Mouse (Mus musculus): ENCODE data around the gene Lrrc36. TPM values are rescaled to one million over a fixed set of nuclear protein-coding genes. Genes with fewer than 3 reads are reported as not detected.

Gene Lrrc36
- polyA plus RNA-seq, 1 experiment from 2014 or later = 1.2 TPM

DNA sequence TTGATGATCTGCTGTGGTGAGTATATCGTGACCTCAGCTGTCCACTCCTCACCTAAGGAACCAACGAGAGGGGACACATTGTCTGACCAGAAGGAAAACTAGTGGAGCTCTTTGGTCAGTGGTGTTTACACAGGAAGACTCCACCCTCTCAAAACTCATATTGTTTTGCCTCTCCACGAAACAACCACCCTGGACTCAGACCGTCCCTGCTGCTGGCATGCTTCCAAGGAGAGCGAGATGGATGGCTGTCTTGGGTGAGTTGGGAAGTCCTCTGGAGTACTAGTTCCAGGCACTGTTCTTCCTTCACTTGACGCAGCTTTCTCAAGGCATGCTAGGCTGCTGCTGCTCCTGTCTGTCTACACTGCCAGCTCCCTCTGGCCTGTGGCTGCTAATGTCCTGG lies 24.3 kb upstream of the Lrrc36 start:
- ATAC-seq (replicated peaks; ENCODE audit: low FRiP score) (no peak), DNase-seq (ENCODE audit: low spot score) (no peak)
- H3K4me2 ChIP-seq (ENCODE audit: low read depth, low read length, severe bottlenecking) = no peak overlapping the region
- H3K4me1 ChIP-seq (replicated peaks; ENCODE audit: control insufficient read depth, insufficient read depth, low read length) = no peaks in the 10 kb centered on the region
- WGBS = 90% methylated on average over 6 of the region's 6 CpGs
- no peaks in the 10 kb centered on the region for H3K27me3 ChIP-seq (ENCODE audit: control insufficient read depth, insufficient read depth, low read length)
- H3K36me3 ChIP-seq (ENCODE audit: control insufficient read depth, insufficient read depth, low read length) = no peaks in the 10 kb centered on the region
- H3K9me3 ChIP-seq (ENCODE audit: control insufficient read depth, low read length) = no peaks in the 10 kb centered on the region
- no peak overlapping the region for H3K4me3 ChIP-seq (ENCODE audit: low read depth, low read length)
- no peak overlapping the region for H3K27ac ChIP-seq (ENCODE audit: low read depth, low read length)
- H3K9ac ChIP-seq (ENCODE audit: low read length) = no peak overlapping the region

- no peak for DNase-seq (ENCODE audit: low spot score)
- 90% methylated on average over 12 of the region's 12 CpGs for WGBS
- Histone ChIP-seq H3K9ac (ENCODE audit: low read length) (no peak overlapping the region), H3K9me3 (ENCODE audit: control insufficient read depth, low read length) (no peaks in the 10 kb centered on the region), H3K27me3 (ENCODE audit: control insufficient read depth, insufficient read depth, low read length) (no peaks in the 10 kb centered on the region), H3K36me3 (ENCODE audit: control insufficient read depth, insufficient read depth, low read length) (no peaks in the 10 kb centered on the region), H3K4me1 (replicated peaks; ENCODE audit: control insufficient read depth, insufficient read depth, low read length) (no peaks in the 10 kb centered on the region), H3K4me3 (ENCODE audit: low read depth, low read length) (no peak overlapping the region), H3K4me2 (ENCODE audit: low read depth, low read length, severe bottlenecking) (no peak overlapping the region), H3K27ac (ENCODE audit: low read depth, low read length) (no peak overlapping the region)
- ATAC-seq (replicated peaks; ENCODE audit: low FRiP score) = no peak
Observed at GRCm38 (mm10) chr8:105393089-105393787, 20.1 kb upstream of the Lrrc36 start.

DNA sequence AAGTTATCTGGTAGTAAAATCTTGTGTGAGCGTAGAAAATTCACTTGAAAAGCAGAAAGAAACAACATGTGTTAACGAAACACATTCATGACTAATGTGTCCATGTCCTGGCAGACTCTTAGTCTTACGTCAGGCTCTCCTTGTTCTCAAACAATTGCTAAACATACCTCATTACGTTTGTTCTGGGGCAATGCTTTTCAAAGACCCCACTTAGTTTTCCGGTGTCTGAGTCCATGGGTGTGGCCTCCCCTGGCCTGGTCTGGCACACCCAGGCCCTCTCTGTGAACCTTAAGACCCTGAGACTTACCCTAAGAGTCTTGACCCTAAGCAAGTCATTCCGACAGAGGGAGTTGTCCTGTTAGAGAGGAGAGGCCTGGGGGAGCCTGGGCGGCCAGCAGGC lies 19.5 kb upstream of the Lrrc36 start:
- Histone ChIP-seq H3K4me1 (replicated peaks; ENCODE audit: control insufficient read depth, insufficient read depth, low read length) (no peaks in the 10 kb centered on the region), H3K27ac (ENCODE audit: low read depth, low read length) (no peak overlapping the region), H3K4me3 (ENCODE audit: low read depth, low read length) (no peak overlapping the region), H3K36me3 (ENCODE audit: control insufficient read depth, insufficient read depth, low read length) (no peaks in the 10 kb centered on the region), H3K9ac (ENCODE audit: low read length) (no peak overlapping the region), H3K9me3 (ENCODE audit: control insufficient read depth, low read length) (no peaks in the 10 kb centered on the region), H3K4me2 (ENCODE audit: low read depth, low read length, severe bottlenecking) (no peak overlapping the region), H3K27me3 (ENCODE audit: control insufficient read depth, insufficient read depth, low read length) (no peaks in the 10 kb centered on the region)
- ATAC-seq (replicated peaks; ENCODE audit: low FRiP score) (no peak), DNase-seq (ENCODE audit: low spot score) (no peak)
- 56% methylated on average over 7 of the region's 7 CpGs for WGBS

DNA sequence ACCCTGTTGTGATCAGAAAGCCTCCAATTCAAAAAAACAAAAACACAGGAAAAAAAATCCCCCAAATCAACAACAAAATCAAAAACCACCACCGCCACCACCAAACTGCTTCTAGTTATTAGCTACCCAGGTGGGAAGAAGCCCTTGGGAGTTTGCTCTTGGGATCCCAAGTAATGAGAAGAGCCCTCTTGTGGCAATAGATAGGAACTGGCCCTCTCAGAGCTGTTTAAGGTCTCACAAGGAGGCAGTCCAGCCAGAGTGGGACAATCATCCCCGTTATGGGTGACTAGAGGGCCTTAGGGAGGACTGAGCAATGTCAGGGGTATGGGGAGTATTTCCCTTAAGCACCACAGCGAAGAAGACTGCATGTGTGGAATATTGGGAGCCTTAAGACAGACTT lies 15.6 kb upstream of the Lrrc36 start:
- 38% methylated on average over 3 of the region's 3 CpGs for WGBS
- DNase-seq (ENCODE audit: low spot score) (no peak), ATAC-seq (replicated peaks; ENCODE audit: low FRiP score) (no peak)
- H3K9ac ChIP-seq (ENCODE audit: low read length) = no peak overlapping the region
- H3K4me2 ChIP-seq (ENCODE audit: low read depth, low read length, severe bottlenecking) = no peak overlapping the region
- no peaks in the 10 kb centered on the region for H3K36me3 ChIP-seq (ENCODE audit: control insufficient read depth, insufficient read depth, low read length)
- no peaks in the 10 kb centered on the region for H3K9me3 ChIP-seq (ENCODE audit: control insufficient read depth, low read length)
- H3K4me1 ChIP-seq (replicated peaks; ENCODE audit: control insufficient read depth, insufficient read depth, low read length) = no peaks in the 10 kb centered on the region
- no peaks in the 10 kb centered on the region for H3K27me3 ChIP-seq (ENCODE audit: control insufficient read depth, insufficient read depth, low read length)
- no peak overlapping the region for H3K27ac ChIP-seq (ENCODE audit: low read depth, low read length)
- no peak overlapping the region for H3K4me3 ChIP-seq (ENCODE audit: low read depth, low read length)

DNA sequence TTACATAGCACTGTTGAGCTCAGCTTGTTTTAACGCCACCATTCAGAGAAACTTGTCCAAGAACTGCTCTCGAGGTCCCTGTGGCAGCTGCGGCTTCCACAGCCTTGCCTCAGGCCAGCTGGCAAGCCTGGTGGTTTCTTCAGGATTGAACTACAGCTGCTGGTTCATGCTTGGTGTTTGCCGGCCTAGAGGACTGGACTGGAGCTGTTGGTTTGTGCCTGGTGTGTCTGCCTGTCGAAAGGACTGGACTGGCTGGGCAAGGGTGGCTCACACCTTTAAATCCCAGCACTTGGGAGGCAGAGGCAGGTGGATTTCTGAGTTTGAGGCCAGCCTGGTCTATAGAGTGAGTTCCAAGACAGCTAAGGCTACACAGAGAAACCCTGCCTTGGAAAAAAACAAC lies 13.4 kb upstream of the Lrrc36 start:
- 92% methylated on average over 5 of the region's 5 CpGs for WGBS
- no peak overlapping the region for H3K4me2 ChIP-seq (ENCODE audit: low read depth, low read length, severe bottlenecking)
- no peak for ATAC-seq (replicated peaks; ENCODE audit: low FRiP score)
- no peaks in the 10 kb centered on the region for H3K4me1 ChIP-seq (replicated peaks; ENCODE audit: control insufficient read depth, insufficient read depth, low read length)
- no peak overlapping the region for H3K4me3 ChIP-seq (ENCODE audit: low read depth, low read length)
- H3K36me3 ChIP-seq (ENCODE audit: control insufficient read depth, insufficient read depth, low read length) = no peaks in the 10 kb centered on the region
- no peak overlapping the region for H3K27ac ChIP-seq (ENCODE audit: low read depth, low read length)
- H3K9ac ChIP-seq (ENCODE audit: low read length) = no peak overlapping the region
- H3K27me3 ChIP-seq (ENCODE audit: control insufficient read depth, insufficient read depth, low read length) = no peaks in the 10 kb centered on the region
- DNase-seq (ENCODE audit: low spot score) = no peak
- no peaks in the 10 kb centered on the region for H3K9me3 ChIP-seq (ENCODE audit: control insufficient read depth, low read length)

DNA sequence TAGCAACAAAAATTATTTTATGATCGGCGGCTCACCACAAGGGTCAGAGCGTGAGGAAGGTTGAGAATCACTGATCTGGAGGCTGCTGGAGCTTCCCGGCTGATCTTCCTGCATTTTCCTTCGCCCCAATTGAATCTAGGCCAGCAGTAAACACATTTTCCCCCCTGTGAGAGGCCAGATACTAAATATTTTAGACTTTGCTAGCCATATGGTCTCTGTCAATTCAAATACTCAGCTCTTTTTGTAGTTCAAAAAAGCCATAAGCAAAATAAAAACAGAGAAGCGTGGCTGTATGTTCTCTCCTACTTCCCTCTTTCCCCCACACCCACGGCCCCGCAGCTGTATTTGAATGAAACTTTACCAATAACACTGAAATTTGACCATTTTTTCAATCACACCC lies 9.9 kb upstream of the Lrrc36 start:
- Histone ChIP-seq H3K4me2 (ENCODE audit: low read depth, low read length, severe bottlenecking) (no peak overlapping the region), H3K4me1 (replicated peaks; ENCODE audit: control insufficient read depth, insufficient read depth, low read length) (no peaks in the 10 kb centered on the region), H3K36me3 (ENCODE audit: control insufficient read depth, insufficient read depth, low read length) (no peaks in the 10 kb centered on the region), H3K9me3 (ENCODE audit: control insufficient read depth, low read length) (no peaks in the 10 kb centered on the region), H3K27ac (ENCODE audit: low read depth, low read length) (no peak overlapping the region), H3K4me3 (ENCODE audit: low read depth, low read length) (no peak overlapping the region), H3K27me3 (ENCODE audit: control insufficient read depth, insufficient read depth, low read length) (no peaks in the 10 kb centered on the region), H3K9ac (ENCODE audit: low read length) (no peak overlapping the region)
- no peak for DNase-seq (ENCODE audit: low spot score)
- no peak for ATAC-seq (replicated peaks; ENCODE audit: low FRiP score)
- 92% methylated on average over 8 of the region's 8 CpGs for WGBS

DNA sequence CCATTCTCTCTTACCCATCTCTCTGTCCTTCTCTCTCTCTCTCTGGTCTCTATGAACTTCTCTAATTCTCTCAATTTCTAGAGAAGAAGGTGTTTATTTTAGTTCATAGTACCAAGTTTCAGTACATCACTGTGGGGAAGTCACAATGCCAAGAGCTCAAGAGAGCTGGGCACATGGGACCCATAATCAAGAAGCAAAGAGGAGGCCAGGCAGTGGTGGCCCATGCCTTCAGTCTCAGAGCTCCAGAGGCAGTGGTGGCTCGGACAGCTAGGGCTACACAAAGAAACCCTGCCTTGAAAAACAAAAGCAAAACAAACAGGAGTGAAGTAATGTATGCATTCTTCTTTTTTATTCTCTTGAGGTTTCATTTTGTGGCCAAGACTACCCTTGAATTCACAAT lies 8.9 kb upstream of the Lrrc36 start:
- WGBS = 65% methylated on average over 1 of the region's 1 CpGs
- Histone ChIP-seq H3K4me1 (replicated peaks; ENCODE audit: control insufficient read depth, insufficient read depth, low read length) (no peaks in the 10 kb centered on the region), H3K4me2 (ENCODE audit: low read depth, low read length, severe bottlenecking) (no peak overlapping the region), H3K27me3 (ENCODE audit: control insufficient read depth, insufficient read depth, low read length) (no peaks in the 10 kb centered on the region), H3K36me3 (ENCODE audit: control insufficient read depth, insufficient read depth, low read length) (no peaks in the 10 kb centered on the region), H3K27ac (ENCODE audit: low read depth, low read length) (no peak overlapping the region), H3K9me3 (ENCODE audit: control insufficient read depth, low read length) (no peaks in the 10 kb centered on the region), H3K9ac (ENCODE audit: low read length) (no peak overlapping the region), H3K4me3 (ENCODE audit: low read depth, low read length) (no peak overlapping the region)
- ATAC-seq (replicated peaks; ENCODE audit: low FRiP score) (no peak), DNase-seq (ENCODE audit: low spot score) (no peak)

DNA sequence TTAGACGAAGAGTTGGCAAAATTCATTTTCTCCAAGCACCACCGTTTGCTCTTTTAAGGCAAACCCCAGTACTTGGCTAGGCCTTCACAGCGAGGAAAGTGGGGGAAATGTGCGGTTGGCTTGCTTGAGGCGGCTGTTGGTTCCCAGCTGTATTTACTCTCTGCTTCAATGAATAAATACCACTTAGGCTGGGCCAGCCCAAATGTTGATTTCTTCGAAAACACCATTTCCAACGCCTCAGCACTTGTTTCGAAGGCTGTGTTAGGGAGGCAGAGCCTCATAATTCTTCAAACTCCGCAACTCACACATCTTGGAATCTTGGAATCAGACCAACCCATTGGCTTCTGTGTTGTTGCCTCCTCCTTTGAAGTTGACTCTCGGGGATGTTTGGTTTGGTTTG lies 7.0 kb upstream of the Lrrc36 start:
- Histone ChIP-seq H3K4me2 (ENCODE audit: low read depth, low read length, severe bottlenecking) (no peak overlapping the region), H3K4me3 (ENCODE audit: low read depth, low read length) (no peak overlapping the region), H3K27ac (ENCODE audit: low read depth, low read length) (no peak overlapping the region), H3K4me1 (replicated peaks; ENCODE audit: control insufficient read depth, insufficient read depth, low read length) (no peaks in the 10 kb centered on the region), H3K9me3 (ENCODE audit: control insufficient read depth, low read length) (no peaks in the 10 kb centered on the region), H3K36me3 (ENCODE audit: control insufficient read depth, insufficient read depth, low read length) (no peaks in the 10 kb centered on the region), H3K27me3 (ENCODE audit: control insufficient read depth, insufficient read depth, low read length) (no peaks in the 10 kb centered on the region), H3K9ac (ENCODE audit: low read length) (no peak overlapping the region)
- 85% methylated on average over 10 of the region's 10 CpGs for WGBS
- DNase-seq (ENCODE audit: low spot score) = no peak
- no peak for ATAC-seq (replicated peaks; ENCODE audit: low FRiP score)

DNA sequence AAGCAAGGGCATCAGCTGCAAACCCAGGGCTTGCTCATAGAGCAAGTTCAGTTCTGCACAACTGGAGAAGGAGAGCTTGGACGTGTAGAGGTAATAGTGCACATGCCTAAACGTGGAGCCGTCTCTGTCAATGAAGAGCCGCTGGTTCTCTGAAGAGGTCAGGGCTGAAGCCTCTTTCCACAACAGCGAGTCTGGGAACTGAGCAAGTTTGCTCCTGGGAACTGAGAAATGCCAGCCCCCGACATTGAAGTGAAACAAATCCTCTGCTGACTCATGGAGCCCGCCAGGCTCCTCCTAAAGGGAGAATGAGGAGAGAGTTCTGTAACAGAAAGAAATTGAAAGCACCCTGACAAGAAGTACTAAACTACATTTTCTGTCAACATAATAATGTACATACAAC lies 5.0 kb upstream of the Lrrc36 start:
- H3K27ac ChIP-seq (ENCODE audit: low read depth, low read length) = no peak overlapping the region
- WGBS = 69% methylated on average over 7 of the region's 7 CpGs
- H3K9ac ChIP-seq (ENCODE audit: low read length) = no peak overlapping the region
- no peak for ATAC-seq (replicated peaks; ENCODE audit: low FRiP score)
- peaks cover 5% of the 10 kb centered on the region; the same call in 1 of the 2 replicates for H3K27me3 ChIP-seq (ENCODE audit: control insufficient read depth, insufficient read depth, low read length)
- H3K4me3 ChIP-seq (ENCODE audit: low read depth, low read length) = no peak overlapping the region
- H3K9me3 ChIP-seq (ENCODE audit: control insufficient read depth, low read length) = no peaks in the 10 kb centered on the region
- H3K4me1 ChIP-seq (replicated peaks; ENCODE audit: control insufficient read depth, insufficient read depth, low read length) = peaks cover under 1% of the 10 kb centered on the region; the same call in 1 of the 2 replicates
- no peak overlapping the region for H3K4me2 ChIP-seq (ENCODE audit: low read depth, low read length, severe bottlenecking)
- DNase-seq (ENCODE audit: low spot score) = no peak
- H3K36me3 ChIP-seq (ENCODE audit: control insufficient read depth, insufficient read depth, low read length) = no peaks in the 10 kb centered on the region
